Mouse (Mus musculus) right cerebral cortex, postnatal 14 days (tissue): ENCODE results near the gene Atg16l2.

Source experiments
- DNase-seq: peaks from one replicate; pipeline ENCODE4 v3.0.0; 2022

Atg16l2 gene

GRCm38 (mm10) chr7:101301881-101302456, at the start of gene Atg16l2:
Gene Atg16l2 (minus strand): TSS chr7:101302251.
- peak; percentile 83 for DNase-seq

GRCm38 (mm10) chr7:101349861-101350260, 47.8 kb upstream of the Atg16l2 start:
- DNase-seq, result peak; percentile 56

GRCm38 (mm10) chr7:101348312-101348711, 46.3 kb upstream of the Atg16l2 start:
- DNase-seq, result no peak

GRCm38 (mm10) chr7:101347767-101348270, 45.8 kb upstream of the Atg16l2 start, which contains the start of gene Arap1:
Gene Arap1 (plus strand): TSS chr7:101348067.
- peak; percentile 30 for DNase-seq

- DNase-seq, result no peak
These were observed 44.9 kb upstream of the Atg16l2 start for GRCm38 (mm10) chr7:101346991-101347390.

GRCm38 (mm10) chr7:101344892-101345291, 42.8 kb upstream of the Atg16l2 start:
- DNase-seq, result no peak

GRCm38 (mm10) chr7:101343135-101343534, 41.1 kb upstream of the Atg16l2 start:
- DNase-seq, result no peak

GRCm38 (mm10) chr7:101341405-101341804, 39.4 kb upstream of the Atg16l2 start:
- DNase-seq, result no peak

GRCm38 (mm10) chr7:101337401-101337800, 35.4 kb upstream of the Atg16l2 start:
- DNase-seq, result no peak

- no peak for DNase-seq
These were observed 34.6 kb upstream of the Atg16l2 start for GRCm38 (mm10) chr7:101336686-101337085.

- no peak for DNase-seq
These were observed 33.2 kb upstream of the Atg16l2 start for GRCm38 (mm10) chr7:101335228-101335627.

- DNase-seq, result no peak
These were observed 30.2 kb upstream of the Atg16l2 start for GRCm38 (mm10) chr7:101332045-101332831.

- DNase-seq, result no peak
These were observed 28.8 kb upstream of the Atg16l2 start for GRCm38 (mm10) chr7:101330841-101331173.

GRCm38 (mm10) chr7:101330074-101330840, 28.2 kb upstream of the Atg16l2 start:
- no peak for DNase-seq

GRCm38 (mm10) chr7:101329606-101330005, 27.6 kb upstream of the Atg16l2 start:
- DNase-seq, result no peak

GRCm38 (mm10) chr7:101328621-101329158, 26.6 kb upstream of the Atg16l2 start:
- peak; percentile 39 for DNase-seq

- DNase-seq, result no peak
These were observed 25.7 kb upstream of the Atg16l2 start for GRCm38 (mm10) chr7:101327786-101328185.

- no peak for DNase-seq
These were observed 25.2 kb upstream of the Atg16l2 start for GRCm38 (mm10) chr7:101327263-101327662.

- DNase-seq, result no peak
These were observed 24.0 kb upstream of the Atg16l2 start for GRCm38 (mm10) chr7:101326006-101326405.

GRCm38 (mm10) chr7:101324142-101324962, 22.3 kb upstream of the Atg16l2 start:
- no peak for DNase-seq

GRCm38 (mm10) chr7:101323141-101323594, 21.1 kb upstream of the Atg16l2 start:
- DNase-seq, result no peak

GRCm38 (mm10) chr7:101321218-101321827, 19.3 kb upstream of the Atg16l2 start:
- peak; percentile 39 for DNase-seq
